Mouse (Mus musculus): ENCODE results near the gene Btbd35f16. TPM values are rescaled to one million over a fixed set of nuclear protein-coding genes. Genes with fewer than 3 reads are reported as not detected.

Gene Btbd35f16
- total RNA-seq (2023) = not detected

GRCm38 (mm10) chrX:3956902-3957301 lies at the start of gene Btbd35f16:
Gene Btbd35f16, minus strand, starts transcription at chrX:3957002.

Other genes starting within 250 kb of the Btbd35f16 start
- gene Btbd35f10, start 204.1 kb downstream of the Btbd35f16 start, total RNA-seq (2023) = not detected
- gene Btbd35f3, start 80.7 kb upstream of the Btbd35f16 start, total RNA-seq (2023) = not detected
- gene Btbd35f28, start 239.6 kb upstream of the Btbd35f16 start, total RNA-seq (2023) = not detected